Comparison of ENCODE assay signal across 8 mouse cellular contexts in genomic region chr14:61971100-61972088, GRCm38 (mm10).
A peak's percentile ranks its signal among the peaks of the same experiment; 100 is the strongest.
DNase-seq lines count a peak whose midpoint lies in the region; ATAC-seq and TF ChIP-seq lines count a peak whose summit lies in the region.

No protein-coding gene starts in this region.

- no peak overlapping the region for H3K4me3 ChIP-seq in limb, embryonic 14.5 days (replicated peaks; ENCODE audit: low read length)

- 48% methylated on average over 14 of the region's 14 CpGs for WGBS in limb, embryonic 14.5 days

- ATAC-seq in granulocyte monocyte progenitor cell, adult 5-6 weeks (replicated peaks; ENCODE audit: poor library complexity, severe bottlenecking), result peak; percentile 85
- no peak for ATAC-seq in limb, embryonic 14.5 days (ENCODE audit: low FRiP score, low read depth)

- H3K4me2 ChIP-seq in limb, embryonic 14.5 days (replicated peaks; ENCODE audit: low read depth, low read length, severe bottlenecking), result no peak overlapping the region

- no peaks in the 10 kb centered on the region for H3K36me3 ChIP-seq in limb, embryonic 14.5 days (ENCODE audit: control insufficient read depth, insufficient read depth, low read length)

- TF ChIP-seq POLR2A in limb, embryonic 14.5 days (IDR thresholded peaks at IDR 0.05; ENCODE audit: borderline replicate concordance, extremely low read depth, insufficient read depth, insufficient read length), result no peak

- H3K9me3 ChIP-seq in limb, embryonic 14.5 days (ENCODE audit: control insufficient read depth, low read length), result no peaks in the 10 kb centered on the region

- no peaks in the 10 kb centered on the region for H3K27me3 ChIP-seq in limb, embryonic 14.5 days (ENCODE audit: control insufficient read depth, insufficient read depth, low read length)

- 0 out of 2 replicates have a peak, but pooled peaks cover 5% of the 10 kb centered on the region for H3K4me1 ChIP-seq in limb, embryonic 14.5 days (ENCODE audit: control insufficient read depth, insufficient read depth, low read length)

- peak; percentile 52 for DNase-seq in layer of hippocampus, adult 11-12 months (ENCODE audit: low spot score)
- no peak for DNase-seq in layer of hippocampus, adult 9-10 months (ENCODE audit: low spot score)
- DNase-seq in limb, embryonic 14.5 days (ENCODE audit: low spot score), result peak; percentile 41
- DNase-seq in right cerebral cortex, adult 2 months (ENCODE audit: low spot score in 2 of 2), result peak; percentile 22 to 47
- no peak for DNase-seq in embryo, embryonic 10 days (ENCODE audit: low spot score)
- no peak for DNase-seq in cerebellum, adult 8-10 months
- no peak for DNase-seq in ovary, postnatal 14 days (ENCODE audit: low spot score)

- H3K27ac ChIP-seq in limb, embryonic 14.5 days (replicated peaks; ENCODE audit: low read depth, low read length), result no peak overlapping the region

- H3K9ac ChIP-seq in limb, embryonic 14.5 days (ENCODE audit: low read depth, low read length, severe bottlenecking), result no peak overlapping the region

Comparison
In these comparisons a context has a peak if more than half of its experiments do, and no peak if none do; other contexts are left out.
1. DNase-seq: peak in layer of hippocampus, adult 11-12 months (single experiment), limb, embryonic 14.5 days (single experiment) and right cerebral cortex, adult 2 months (2 of 2); none in layer of hippocampus, adult 9-10 months (single experiment), embryo, embryonic 10 days (single experiment), cerebellum, adult 8-10 months (single experiment) and ovary, postnatal 14 days (single experiment).